Mouse (Mus musculus): Measurements from ENCODE around the gene Olfr1216. TPM values are rescaled to one million over a fixed set of nuclear protein-coding genes. Genes with fewer than 3 reads are reported as not detected.
"Not testable (repeated sequence)": the region's sequence is repeated elsewhere in the genome, so short reads cannot be mapped to it uniquely, and the experiment has no call there.

Olfr1216 gene
- polyA plus RNA-seq (2015; fragmentation: Nextera tagmentation; extraction: Ambion mirVana) = not detected in 2 replicates

GRCm38 (mm10) chr2:89018240-89018639, at the start of gene Olfr1216:
Gene Olfr1216, minus strand, starts transcription at chr2:89018340.
- Histone ChIP-seq H3K27me3 (replicated peaks) (no peaks in the 10 kb centered on the region), H3K4me3 (replicated peaks) (no peak within 1 kb of the TSS), H3K4me1 (replicated peaks) (no peaks in the 10 kb centered on the region), H3K9ac (no peak within 1 kb of the TSS), H3K36me3 (no peaks in the 10 kb centered on the region), H3K4me2 (replicated peaks) (no peak within 1 kb of the TSS), H3K9me3 (no peaks in the 10 kb centered on the region), H3K27ac (no peak within 1 kb of the TSS)
- no peak for ATAC-seq
- 71% methylated on average over 1 of the region's 1 CpGs for WGBS

- H3K4me3 ChIP-seq (replicated peaks) = no peak within 1 kb of the TSS
- H3K9ac ChIP-seq = no peak within 1 kb of the TSS
- no peaks in the 10 kb centered on the region for H3K36me3 ChIP-seq
- H3K4me2 ChIP-seq (replicated peaks) = no peak within 1 kb of the TSS
- H3K27ac ChIP-seq = no peak within 1 kb of the TSS
- no peaks in the 10 kb centered on the region for H3K4me1 ChIP-seq (replicated peaks)
- ATAC-seq = no peak
- H3K27me3 ChIP-seq (replicated peaks) = no peaks in the 10 kb centered on the region
- H3K9me3 ChIP-seq = no peaks in the 10 kb centered on the region
Measured at GRCm38 (mm10) chr2:89061087-89061486, 42.9 kb upstream of the Olfr1216 start, which contains the start of gene Olfr1218. Gene Olfr1218, minus strand, starts transcription at chr2:89061187.

DNA sequence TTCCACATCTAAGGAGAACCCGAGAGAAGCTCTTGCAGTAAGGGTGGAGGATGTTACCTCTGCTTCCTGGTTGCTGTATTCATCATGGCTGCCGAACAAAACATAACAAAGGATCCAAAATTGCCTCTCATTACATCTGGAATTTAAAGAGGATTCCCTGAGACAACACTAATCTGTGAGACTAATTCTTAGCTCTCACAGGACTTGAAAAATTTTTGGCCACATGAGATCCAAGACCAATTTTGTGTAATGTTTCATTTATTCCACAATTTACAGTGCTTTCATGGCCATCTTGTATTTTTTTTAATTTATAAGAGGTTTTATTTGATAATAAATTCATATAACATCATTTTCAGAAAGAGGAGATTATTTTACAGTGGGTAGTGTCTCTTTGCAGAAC, 13.8 kb upstream of the Olfr1216 start, which contains the start of gene Olfr1217:
Gene Olfr1217 (minus strand): TSS at position 101 of the 400 bp plus-strand sequence.
- H3K36me3 ChIP-seq = no peaks in the 10 kb centered on the region
- H3K4me2 ChIP-seq (replicated peaks) = no peak within 1 kb of the TSS
- H3K4me3 ChIP-seq (replicated peaks) = no peak within 1 kb of the TSS
- 65% methylated on average over 2 of the region's 2 CpGs for WGBS
- no peak within 1 kb of the TSS for H3K9ac ChIP-seq
- H3K9me3 ChIP-seq = no peaks in the 10 kb centered on the region
- H3K27me3 ChIP-seq (replicated peaks) = no peaks in the 10 kb centered on the region
- ATAC-seq = no peak
- H3K4me1 ChIP-seq (replicated peaks) = no peaks in the 10 kb centered on the region
- no peak within 1 kb of the TSS for H3K27ac ChIP-seq

GRCm38 (mm10) chr2:89021436-89021835, 3.3 kb upstream of the Olfr1216 start:
- not testable (repeated sequence) for H3K4me2 ChIP-seq (replicated peaks); H3K27me3 ChIP-seq (replicated peaks); H3K9me3 ChIP-seq; H3K36me3 ChIP-seq; H3K4me3 ChIP-seq (replicated peaks); H3K9ac ChIP-seq; H3K4me1 ChIP-seq (replicated peaks); ATAC-seq; H3K27ac ChIP-seq
- 70% methylated on average over 3 of the region's 3 CpGs for WGBS

- Histone ChIP-seq H3K9me3 (no peaks in the 10 kb centered on the region), H3K4me1 (replicated peaks) (no peaks in the 10 kb centered on the region), H3K36me3 (no peaks in the 10 kb centered on the region), H3K4me3 (replicated peaks) (no peak within 1 kb of the TSS), H3K27ac (no peak within 1 kb of the TSS), H3K4me2 (replicated peaks) (no peak within 1 kb of the TSS), H3K27me3 (replicated peaks) (no peaks in the 10 kb centered on the region), H3K9ac (no peak within 1 kb of the TSS)
- no peak for ATAC-seq
- 70% methylated on average over 2 of the region's 2 CpGs for WGBS
Measured at GRCm38 (mm10) chr2:89006873-89007272, 11.3 kb downstream of the Olfr1216 start, which contains the start of gene Olfr1215. Gene Olfr1215, minus strand, starts transcription at chr2:89006973.

- no peaks in the 10 kb centered on the region for H3K9me3 ChIP-seq
- H3K9ac ChIP-seq = no peak within 1 kb of the TSS
- H3K4me1 ChIP-seq (replicated peaks) = no peaks in the 10 kb centered on the region
- no peak within 1 kb of the TSS for H3K4me2 ChIP-seq (replicated peaks)
- H3K4me3 ChIP-seq (replicated peaks) = no peak within 1 kb of the TSS
- H3K36me3 ChIP-seq = no peaks in the 10 kb centered on the region
- ATAC-seq = no peak
- no peak within 1 kb of the TSS for H3K27ac ChIP-seq
- 86% methylated on average over 1 of the region's 1 CpGs for WGBS
- no peaks in the 10 kb centered on the region for H3K27me3 ChIP-seq (replicated peaks)
Measured at GRCm38 (mm10) chr2:88992553-88992952, 25.6 kb downstream of the Olfr1216 start, which contains the start of gene Olfr1214. Gene Olfr1214, minus strand, starts transcription at chr2:88992653.

DNA sequence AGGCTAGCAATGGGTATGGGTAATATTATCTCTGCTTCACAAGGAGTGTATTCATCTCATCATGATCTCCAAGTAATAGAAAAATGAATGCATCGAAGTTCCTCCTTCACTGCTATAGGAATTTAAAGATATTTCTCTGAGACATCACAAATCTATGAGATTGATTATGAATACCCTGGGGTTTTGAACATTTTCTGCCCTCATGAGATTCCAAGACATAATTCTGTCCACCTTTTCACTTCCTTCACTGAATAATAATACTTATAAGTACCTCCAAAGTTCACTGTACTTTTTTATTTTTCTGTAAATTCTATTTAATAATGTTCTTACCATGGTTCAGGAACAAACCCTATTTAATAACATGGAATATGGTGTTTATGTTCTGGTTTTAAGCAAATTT, 38.0 kb downstream of the Olfr1216 start, which contains the start of gene Gm13762:
Gene Gm13762 (minus strand): TSS at position 101 of the 400 bp plus-strand sequence.
- WGBS = 85% methylated on average over 1 of the region's 1 CpGs
- H3K36me3 ChIP-seq = no peaks in the 10 kb centered on the region
- H3K27ac ChIP-seq = no peak within 1 kb of the TSS
- no peak within 1 kb of the TSS for H3K4me3 ChIP-seq (replicated peaks)
- no peaks in the 10 kb centered on the region for H3K27me3 ChIP-seq (replicated peaks)
- H3K9ac ChIP-seq = no peak within 1 kb of the TSS
- H3K9me3 ChIP-seq = no peaks in the 10 kb centered on the region
- no peak within 1 kb of the TSS for H3K4me2 ChIP-seq (replicated peaks)
- no peak for ATAC-seq
- H3K4me1 ChIP-seq (replicated peaks) = no peaks in the 10 kb centered on the region

Other genes starting within 250 kb of the Olfr1216 start
- not detected in 2 replicates for gene Olfr1200, start 247.9 kb downstream of the Olfr1216 start, polyA plus RNA-seq (2015; fragmentation: Nextera tagmentation; extraction: Ambion mirVana)
- gene Olfr1201, start 225.3 kb downstream of the Olfr1216 start, polyA plus RNA-seq (2015; fragmentation: Nextera tagmentation; extraction: Ambion mirVana) = not detected in 2 replicates
- not detected in 2 replicates for gene Olfr1202, start 203.8 kb downstream of the Olfr1216 start, polyA plus RNA-seq (2015; fragmentation: Nextera tagmentation; extraction: Ambion mirVana)
- gene Olfr1205, start 188.6 kb downstream of the Olfr1216 start, polyA plus RNA-seq (2015; fragmentation: Nextera tagmentation; extraction: Ambion mirVana) = not detected in 2 replicates
- gene Olfr1204, start 169.0 kb downstream of the Olfr1216 start, polyA plus RNA-seq (2015; fragmentation: Nextera tagmentation; extraction: Ambion mirVana) = not detected in 2 replicates
- gene Olfr1206, start 155.1 kb downstream of the Olfr1216 start, polyA plus RNA-seq (2015; fragmentation: Nextera tagmentation; extraction: Ambion mirVana) = not detected in 2 replicates
- not detected in 2 replicates for gene Olfr1208, start 116.0 kb downstream of the Olfr1216 start, polyA plus RNA-seq (2015; fragmentation: Nextera tagmentation; extraction: Ambion mirVana)
- not detected in 2 replicates for gene Olfr1209, start 103.2 kb downstream of the Olfr1216 start, polyA plus RNA-seq (2015; fragmentation: Nextera tagmentation; extraction: Ambion mirVana)
- not detected in 2 replicates for gene Olfr1211, start 80.2 kb downstream of the Olfr1216 start, polyA plus RNA-seq (2015; fragmentation: Nextera tagmentation; extraction: Ambion mirVana)
- gene Olfr1212, start 64.4 kb downstream of the Olfr1216 start, polyA plus RNA-seq (2015; fragmentation: Nextera tagmentation; extraction: Ambion mirVana) = not detected in 2 replicates
- not detected in 2 replicates for gene Gm13762, start 38.1 kb downstream of the Olfr1216 start, polyA plus RNA-seq (2015; fragmentation: Nextera tagmentation; extraction: Ambion mirVana)
- gene Olfr1214, start 25.7 kb downstream of the Olfr1216 start, polyA plus RNA-seq (2015; fragmentation: Nextera tagmentation; extraction: Ambion mirVana) = not detected in 2 replicates
- not detected in 2 replicates for gene Olfr1215, start 11.4 kb downstream of the Olfr1216 start, polyA plus RNA-seq (2015; fragmentation: Nextera tagmentation; extraction: Ambion mirVana)
- gene Olfr1217, start 13.7 kb upstream of the Olfr1216 start, polyA plus RNA-seq (2015; fragmentation: Nextera tagmentation; extraction: Ambion mirVana) = not detected in 2 replicates
- gene Olfr1218, start 42.8 kb upstream of the Olfr1216 start, polyA plus RNA-seq (2015; fragmentation: Nextera tagmentation; extraction: Ambion mirVana) = not detected in 2 replicates
- not detected in 2 replicates for gene Olfr1219, start 65.2 kb upstream of the Olfr1216 start, polyA plus RNA-seq (2015; fragmentation: Nextera tagmentation; extraction: Ambion mirVana)
- not detected in 2 replicates for gene Olfr1220, start 88.5 kb upstream of the Olfr1216 start, polyA plus RNA-seq (2015; fragmentation: Nextera tagmentation; extraction: Ambion mirVana)
- not detected in 2 replicates for gene Olfr1221, start 98.9 kb upstream of the Olfr1216 start, polyA plus RNA-seq (2015; fragmentation: Nextera tagmentation; extraction: Ambion mirVana)
- not detected in 2 replicates for gene Olfr1222, start 114.7 kb upstream of the Olfr1216 start, polyA plus RNA-seq (2015; fragmentation: Nextera tagmentation; extraction: Ambion mirVana)
- not detected in 2 replicates for gene Olfr1223, start 133.2 kb upstream of the Olfr1216 start, polyA plus RNA-seq (2015; fragmentation: Nextera tagmentation; extraction: Ambion mirVana)
- not detected in 2 replicates for gene Olfr1224-ps1, start 145.8 kb upstream of the Olfr1216 start, polyA plus RNA-seq (2015; fragmentation: Nextera tagmentation; extraction: Ambion mirVana)
- not detected in 2 replicates for gene Olfr1225, start 156.3 kb upstream of the Olfr1216 start, polyA plus RNA-seq (2015; fragmentation: Nextera tagmentation; extraction: Ambion mirVana)
- not detected in 2 replicates for gene Olfr1226, start 181.7 kb upstream of the Olfr1216 start, polyA plus RNA-seq (2015; fragmentation: Nextera tagmentation; extraction: Ambion mirVana)
- not detected in 2 replicates for gene Olfr1228, start 235.7 kb upstream of the Olfr1216 start, polyA plus RNA-seq (2015; fragmentation: Nextera tagmentation; extraction: Ambion mirVana)